Mouse (Mus musculus): ENCODE data around the gene Atf2. TPM values are rescaled to one million over a fixed set of nuclear protein-coding genes. Genes with fewer than 3 reads are reported as not detected.
"Not testable (repeated sequence)": the region's sequence is repeated elsewhere in the genome, so short reads cannot be mapped to it uniquely, and the experiment has no call there.

The Atf2 gene
- total RNA-seq, 2 experiments from 2014 or later: 163 to 167 TPM

DNA sequence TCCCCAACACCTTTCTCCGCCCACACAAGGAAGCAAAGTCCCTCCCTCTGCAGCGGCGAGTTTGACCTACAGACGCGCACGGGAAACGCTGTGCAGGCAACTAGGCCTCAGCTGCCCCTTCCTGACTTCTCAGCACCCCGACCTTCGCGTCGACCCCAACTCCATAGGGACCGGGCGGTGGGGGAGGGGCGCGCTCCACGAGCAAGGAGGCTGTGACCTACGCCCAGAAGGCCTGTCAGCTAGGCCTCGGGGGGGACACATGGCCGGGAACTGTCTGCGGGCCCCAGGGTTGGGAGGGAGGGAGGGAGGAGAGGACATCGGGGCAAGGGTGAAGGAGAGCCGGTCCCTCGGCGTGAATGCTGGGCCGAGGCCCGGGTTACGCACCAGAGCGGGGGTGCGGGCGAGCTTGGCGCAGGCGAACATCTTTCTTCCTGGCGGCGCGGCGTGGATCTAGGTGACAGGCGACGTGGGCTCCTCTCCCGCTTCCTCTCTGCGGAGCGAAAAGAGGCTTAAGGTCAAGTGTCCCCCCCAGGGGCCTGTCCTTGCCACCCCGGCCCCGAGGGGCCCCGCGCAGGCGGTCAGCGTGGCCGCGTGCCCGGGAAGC lies 18.2 kb upstream of the Atf2 start:
- intact Hi-C loops (cut with DNase I): loop anchor here (1.0 kb wide), 1 partner anchor 18 kb away; the partner anchor contains the start of gene Atf2
- Histone ChIP-seq H3K27ac (peak overlapping the region; percentile 98), H3K4me3 (peak overlapping the region; percentile 93)
- no peak for TF ChIP-seq CTCF (IDR thresholded peaks at IDR 0.05)
- DNase-seq (ENCODE audit: extremely low spot score in 1 of 2, low spot score in 2 of 2): peak; percentile 42 to 43

DNA sequence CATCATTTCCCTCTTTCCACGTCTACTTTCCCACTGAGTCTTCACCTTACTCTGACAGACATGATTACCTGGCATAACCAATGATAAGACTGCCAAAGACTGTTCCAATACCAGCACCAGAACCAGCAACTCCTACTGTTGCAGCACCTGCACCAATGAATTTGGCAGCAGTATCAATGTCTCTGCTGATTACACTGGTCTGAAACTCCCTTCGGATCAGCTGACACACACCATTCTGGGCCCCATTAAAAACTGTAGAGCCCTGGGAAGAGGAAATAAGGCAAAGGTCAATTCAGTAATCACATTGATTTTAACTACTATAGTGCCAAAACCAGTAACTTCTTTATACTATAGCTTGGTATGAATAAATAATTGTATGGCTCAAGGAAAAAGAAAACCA lies 16.7 kb upstream of the Atf2 start:
- intact Hi-C loops (cut with DNase I): no loop called here
- TF ChIP-seq CTCF (IDR thresholded peaks at IDR 0.05): no peak

DNA sequence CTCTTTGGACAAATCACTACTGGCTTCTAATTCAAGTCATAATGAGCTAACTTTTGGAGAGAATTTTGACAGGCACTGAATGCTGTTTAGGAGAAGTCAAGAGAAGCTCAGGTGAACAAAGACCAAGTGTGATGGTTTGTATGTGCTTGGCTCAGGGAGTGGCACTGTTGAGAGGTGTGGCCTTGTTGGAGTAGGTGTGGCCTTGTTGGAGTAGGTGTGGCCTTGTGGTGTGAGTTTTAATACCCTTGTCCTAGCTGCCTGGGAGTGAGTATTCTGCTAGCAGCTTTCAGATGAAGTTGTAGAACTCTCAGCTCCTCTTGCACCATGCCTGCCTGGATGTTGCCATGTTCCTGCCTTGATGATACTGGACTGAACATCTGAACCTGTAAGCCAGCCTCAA lies 12.2 kb upstream of the Atf2 start:
- intact Hi-C loops (cut with DNase I); H3K4me3 ChIP-seq; DNase-seq (ENCODE audit: extremely low spot score in 1 of 2, low spot score in 2 of 2); H3K27ac ChIP-seq: not testable (repeated sequence)

More for the DNA sequence above, 16.7 kb upstream of the Atf2 start:
- H3K4me3 ChIP-seq: no peak overlapping the region
- H3K27ac ChIP-seq: no peak overlapping the region
- no peak for DNase-seq (ENCODE audit: extremely low spot score in 1 of 2, low spot score in 2 of 2)

DNA sequence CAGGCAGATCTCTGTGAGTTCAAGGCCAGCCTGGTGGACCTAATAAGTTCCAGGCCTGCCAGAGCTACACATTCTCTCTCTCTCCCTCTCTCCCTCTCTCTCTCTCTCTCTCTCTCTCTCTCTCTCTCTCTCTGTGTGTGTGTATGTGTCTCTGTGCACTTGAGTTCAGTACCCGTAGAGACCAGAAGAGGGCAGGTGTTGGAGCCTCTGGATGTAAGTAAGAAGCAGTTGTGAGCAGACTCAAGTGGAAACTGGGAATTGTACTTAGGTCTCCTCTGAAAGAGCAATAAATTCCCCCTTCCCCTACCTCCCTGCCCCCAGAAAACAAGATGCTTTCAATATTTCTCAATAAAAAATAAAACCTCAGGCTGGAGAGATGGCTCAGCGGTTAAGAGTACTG lies 11.1 kb upstream of the Atf2 start:
- intact Hi-C loops (cut with DNase I): no loop called here
- DNase-seq (ENCODE audit: extremely low spot score in 1 of 2, low spot score in 2 of 2): no peak
- Histone ChIP-seq H3K4me3 (no peak overlapping the region), H3K27ac (no peak overlapping the region)
- no peak; the same call in none of the 2 replicates for TF ChIP-seq CTCF (IDR thresholded peaks at IDR 0.05)

DNA sequence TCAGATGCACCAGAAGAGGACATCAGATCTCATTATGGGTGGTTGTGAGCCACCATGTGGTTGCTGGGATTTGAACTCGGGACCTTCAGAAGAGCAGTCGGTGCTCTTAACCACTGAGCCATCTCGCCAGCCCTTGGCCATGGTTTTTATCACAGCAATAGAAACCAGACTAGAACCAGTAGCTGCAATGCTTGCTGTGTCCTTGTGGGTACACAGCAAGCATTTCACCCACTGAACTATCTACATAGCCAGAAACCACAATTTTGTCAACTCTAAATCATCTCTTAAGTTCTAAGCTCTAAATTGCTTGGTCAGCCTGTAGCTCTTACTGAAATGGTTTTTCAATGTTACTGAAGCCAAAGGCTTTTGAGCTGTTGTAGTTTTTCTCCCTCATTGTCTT lies 9.9 kb upstream of the Atf2 start:
- DNase-seq (ENCODE audit: extremely low spot score in 1 of 2, low spot score in 2 of 2); H3K27ac ChIP-seq; H3K4me3 ChIP-seq; intact Hi-C loops (cut with DNase I): not testable (repeated sequence)

DNA sequence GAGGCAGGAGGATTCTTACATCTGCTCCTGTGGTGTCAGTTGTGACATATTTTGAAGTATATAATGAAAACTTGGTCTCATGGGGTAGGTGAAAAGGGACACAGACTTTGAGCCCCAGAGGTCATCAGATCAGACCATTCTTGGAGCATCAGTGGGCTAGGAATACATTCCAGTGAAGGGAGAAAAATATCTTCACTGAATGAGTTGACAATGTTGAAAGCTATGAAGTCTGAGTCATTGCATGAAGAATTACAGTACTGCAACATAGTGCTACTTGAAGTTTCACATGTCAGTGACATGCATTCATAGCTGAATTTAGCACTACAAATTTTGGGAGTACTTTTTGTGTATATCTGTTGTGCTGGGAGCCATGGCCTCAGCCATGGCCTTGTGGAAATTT lies 8.7 kb upstream of the Atf2 start:
- no peak for TF ChIP-seq CTCF (IDR thresholded peaks at IDR 0.05)
- no peak overlapping the region for H3K27ac ChIP-seq
- intact Hi-C loops (cut with DNase I): no loop called here
- no peak for DNase-seq (ENCODE audit: extremely low spot score in 1 of 2, low spot score in 2 of 2)
- H3K4me3 ChIP-seq: no peak overlapping the region

DNA sequence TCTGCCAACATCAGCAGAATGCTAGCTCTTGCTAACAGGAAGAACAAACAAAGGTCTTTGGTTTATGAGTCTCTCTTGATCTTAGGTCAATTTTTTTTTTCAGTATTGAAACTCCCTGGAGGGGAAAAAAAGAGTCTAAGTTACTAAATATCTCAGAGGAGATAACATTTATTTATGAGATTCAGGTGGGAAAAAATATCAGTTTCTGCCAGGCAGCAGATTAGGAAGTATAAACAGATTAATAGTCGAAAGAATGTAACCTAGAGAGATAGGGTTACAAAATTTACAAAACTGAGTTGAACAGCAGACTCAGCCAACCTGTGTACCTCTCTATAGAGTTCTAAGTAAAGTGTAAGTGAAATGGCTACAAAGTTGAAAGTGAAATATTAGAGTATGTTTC lies 7.9 kb upstream of the Atf2 start:
- H3K4me3 ChIP-seq: no peak overlapping the region
- intact Hi-C loops (cut with DNase I): no loop called here
- DNase-seq (ENCODE audit: extremely low spot score in 1 of 2, low spot score in 2 of 2): no peak
- TF ChIP-seq CTCF (IDR thresholded peaks at IDR 0.05): no peak
- H3K27ac ChIP-seq: no peak overlapping the region

DNA sequence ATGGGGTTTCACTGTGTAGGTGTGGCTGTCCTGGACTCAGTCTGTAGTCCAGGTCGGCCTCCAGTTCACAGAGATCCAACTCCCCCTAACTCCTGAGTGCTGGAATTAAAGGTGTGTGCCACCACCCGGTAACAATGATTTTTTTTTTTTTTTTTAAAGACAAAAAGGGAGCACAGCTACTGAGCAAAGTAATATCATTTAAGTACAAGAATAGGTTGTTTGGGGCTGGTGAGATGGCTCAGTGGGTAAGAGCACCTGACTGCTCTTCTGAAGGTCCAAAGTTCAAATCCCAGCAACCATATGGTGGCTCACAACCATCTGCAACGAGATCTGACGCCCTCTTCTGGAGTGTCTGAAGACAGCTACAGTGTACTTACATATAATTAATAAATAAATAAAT lies 4.5 kb upstream of the Atf2 start:
- intact Hi-C loops (cut with DNase I); DNase-seq (ENCODE audit: extremely low spot score in 1 of 2, low spot score in 2 of 2); H3K27ac ChIP-seq; H3K4me3 ChIP-seq: not testable (repeated sequence)

DNA sequence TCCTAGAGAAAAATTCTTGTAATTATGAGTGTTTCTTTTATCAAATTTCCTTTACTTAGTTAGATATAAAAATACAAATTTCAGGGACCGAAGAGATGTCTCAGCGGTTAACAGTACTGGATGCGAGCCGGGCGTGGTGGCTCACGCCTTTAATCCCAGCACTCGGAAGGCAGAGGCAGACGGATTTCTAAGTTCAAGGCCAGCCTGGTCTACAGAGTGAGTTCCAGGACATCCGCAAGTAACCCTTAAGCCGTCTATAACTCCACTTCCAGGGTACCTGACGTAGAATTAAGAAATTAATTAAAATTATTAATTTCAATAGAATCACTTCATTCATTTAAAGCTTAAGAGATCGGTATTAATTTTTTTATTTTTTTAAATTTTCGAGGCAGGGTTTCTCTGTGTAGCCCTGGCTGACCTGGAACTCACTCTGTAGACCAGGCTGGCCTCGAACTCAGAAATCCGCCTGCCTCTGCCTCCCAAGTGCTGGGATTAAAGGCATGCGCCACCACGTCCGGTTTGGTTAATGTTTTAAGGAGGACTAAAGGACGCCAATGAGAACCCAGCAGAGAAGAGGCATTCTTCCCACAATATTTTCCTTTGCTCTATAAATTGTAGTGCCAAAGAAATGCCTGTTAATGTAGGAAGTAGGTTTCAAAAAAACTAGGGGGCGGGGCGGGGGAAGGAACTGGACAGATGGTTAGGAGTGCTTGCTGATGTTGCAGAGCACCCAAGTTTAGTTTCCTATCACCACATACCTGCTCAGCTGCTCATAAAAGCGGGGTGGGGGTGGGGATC lies 1.2 kb upstream of the Atf2 start:
- peak overlapping the region; percentile 92 for H3K27ac ChIP-seq
- no peak for TF ChIP-seq CTCF (IDR thresholded peaks at IDR 0.05)
- intact Hi-C loops (cut with DNase I): loop anchor here (1.0 to 5.0 kb wide), 3 partner anchors 32 to 321 kb away; partner anchors contain the start of gene Chn1
- DNase-seq (ENCODE audit: extremely low spot score in 1 of 2, low spot score in 2 of 2): peak; percentile 25 to 28
- peak overlapping the region; percentile 69 for H3K4me3 ChIP-seq

DNA sequence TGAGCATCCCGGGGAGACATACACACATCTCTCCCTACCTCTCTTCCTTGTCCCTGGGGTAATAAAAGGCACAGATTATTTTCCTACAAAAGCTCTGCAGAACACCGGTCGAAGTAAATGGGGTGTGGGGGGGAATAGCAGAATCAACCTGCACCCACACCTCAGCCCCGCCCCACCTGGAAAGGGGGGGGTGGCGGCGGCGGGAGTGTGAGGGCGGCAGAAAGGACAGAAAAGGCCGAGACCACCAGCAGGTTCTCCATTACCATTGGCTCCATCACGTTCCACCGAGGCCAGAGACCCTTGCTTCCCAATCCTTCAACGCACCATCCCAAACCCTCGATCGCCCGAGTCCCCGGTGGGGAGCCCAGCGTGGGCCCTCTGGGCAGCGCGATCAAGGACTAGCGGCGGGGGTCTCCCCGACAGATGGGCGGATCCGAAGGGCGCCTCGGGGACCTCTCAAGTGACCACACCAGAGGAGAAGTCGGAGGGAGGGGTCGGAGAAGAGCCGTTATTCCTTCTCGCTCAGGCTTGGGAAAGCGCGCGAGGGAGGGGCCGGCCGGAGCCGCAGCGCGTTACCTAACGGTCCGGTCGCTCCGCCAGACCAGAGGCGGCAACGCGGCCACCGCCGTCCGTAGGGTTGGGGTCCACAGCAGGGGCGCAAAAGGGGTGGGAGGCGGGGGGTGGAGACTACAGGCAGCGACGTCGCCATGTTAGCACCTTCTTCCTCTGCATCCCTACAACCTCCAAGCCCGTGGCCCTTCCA lies 557 bp downstream of the Atf2 start:
- intact Hi-C loops (cut with DNase I): loop anchor here (1.0 to 5.0 kb wide), 3 partner anchors 18 to 320 kb away; partner anchors contain the start of gene Chn1
- Histone ChIP-seq H3K27ac (peak overlapping the region; percentile 99), H3K4me3 (peak overlapping the region; percentile 99)
- TF ChIP-seq CTCF (IDR thresholded peaks at IDR 0.05): no peak
- peak in 1 of 2 experiments; percentile 38 for DNase-seq (ENCODE audit: extremely low spot score in 1 of 2, low spot score in 2 of 2)

DNA sequence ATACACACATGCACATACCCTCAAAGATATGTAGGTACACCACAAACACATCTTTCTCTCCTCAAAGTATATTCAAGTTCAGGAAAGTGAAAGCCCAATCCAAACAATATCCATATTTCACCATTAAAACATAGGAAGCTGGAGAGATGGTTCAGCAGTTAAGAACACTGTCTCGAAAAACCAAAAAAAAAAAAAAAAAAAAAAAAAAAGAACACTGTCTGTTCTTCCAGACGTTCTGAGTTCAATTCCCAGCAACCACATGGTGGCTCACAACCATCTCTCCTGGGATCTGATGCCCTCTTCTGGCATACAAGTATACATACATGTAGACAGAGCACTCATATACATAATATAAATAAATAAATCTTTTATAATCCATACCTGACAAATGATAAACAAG lies 6.4 kb downstream of the Atf2 start:
- Histone ChIP-seq H3K4me3 (no peak overlapping the region), H3K27ac (no peak overlapping the region)
- DNase-seq (ENCODE audit: extremely low spot score in 1 of 2, low spot score in 2 of 2): no peak
- peak; percentile 9; the same call in 1 of the 2 replicates for TF ChIP-seq CTCF (IDR thresholded peaks at IDR 0.05)
- intact Hi-C loops (cut with DNase I): no loop called here

DNA sequence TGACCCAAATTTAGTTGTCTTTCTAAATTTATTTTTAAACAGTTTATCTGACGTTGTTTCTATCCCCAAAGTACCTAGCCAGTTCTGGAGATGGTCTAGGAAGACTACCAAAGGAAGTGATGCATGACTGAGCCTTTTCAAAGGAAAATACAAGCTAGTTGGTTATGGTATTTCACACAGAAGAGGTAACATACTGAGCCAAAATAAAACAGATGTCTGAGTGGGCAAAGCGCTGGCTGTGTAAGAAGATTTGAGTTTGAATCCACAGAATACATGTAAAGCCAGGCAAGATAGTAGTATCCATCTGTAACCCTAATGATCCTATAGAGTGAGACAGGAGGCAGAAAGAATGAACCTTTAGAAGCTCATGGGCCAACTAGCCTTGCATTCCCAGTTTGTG lies 14.5 kb downstream of the Atf2 start:
- no peak for DNase-seq (ENCODE audit: extremely low spot score in 1 of 2, low spot score in 2 of 2)
- Histone ChIP-seq H3K4me3 (no peak overlapping the region), H3K27ac (no peak overlapping the region)
- no peak for TF ChIP-seq CTCF (IDR thresholded peaks at IDR 0.05)
- intact Hi-C loops (cut with DNase I): no loop called here
